Mouse (Mus musculus) liver, adult 2 months (tissue): ENCODE measurements at regions not wholly inside any gene's neighbourhood (a gene's known extent, or its start where the extent isn't known, plus 50 kb on each side); places are given as distances from the start of the nearest gene placed in this dataset.

Experiments
- DNase-seq: peaks from one replicate; pipeline ENCODE4 v3.0.0-alpha.2; 2011; ENCODE audit warnings: low read depth, low spot score; ENCODE audit errors: extremely low read depth
- H3K27ac ChIP-seq: fragments of 200-500 bp; replicated peaks from 2 replicates; pipeline ENCODE4 v1.5.1; 2012; ENCODE audit warnings: low read depth, mild to moderate bottlenecking, control low read depth, inconsistent platforms, low read length; ENCODE audit not compliant: insufficient read depth
- H3K27me3 ChIP-seq: fragments of 200-500 bp; 2 replicates; pipeline ENCODE4 v1.6.1; 2012; ENCODE audit warnings: mild to moderate bottlenecking, moderate library complexity, low read length, inconsistent platforms; ENCODE audit not compliant: control insufficient read depth, insufficient read depth
- H3K36me3 ChIP-seq: fragments of 200-500 bp; 2 replicates; pipeline ENCODE4 v1.6.1; 2012; ENCODE audit warnings: low read length, inconsistent platforms; ENCODE audit not compliant: control insufficient read depth, insufficient read depth
- H3K4me1 ChIP-seq: fragments of 200-500 bp; 2 replicates; pipeline ENCODE4 v1.6.1; 2011; ENCODE audit warnings: low read length; ENCODE audit not compliant: control insufficient read depth, insufficient read depth
- H3K4me3 ChIP-seq: fragments of 200-500 bp; 2 replicates; pipeline ENCODE4 v1.5.1; 2011; ENCODE audit warnings: low read depth, mild to moderate bottlenecking, control low read depth, low read length, moderate library complexity; ENCODE audit not compliant: insufficient read depth
- H3K79me2 ChIP-seq: fragments of 200-500 bp; 2 replicates; pipeline ENCODE4 v1.6.1; 2012; ENCODE audit warnings: inconsistent platforms, mild to moderate bottlenecking, low read length, moderate library complexity; ENCODE audit not compliant: control insufficient read depth, insufficient read depth
- H3K9ac ChIP-seq: fragments of 200-500 bp; 2 replicates; pipeline ENCODE4 v1.6.1; 2012; ENCODE audit warnings: low read depth, mild to moderate bottlenecking, control low read depth, inconsistent platforms, low read length
- CTCF ChIP-seq: fragments of 200-500 bp; IDR thresholded peaks from 2 replicates; pipeline ENCODE4 v1.5.1; 2011; ENCODE audit warnings: low read depth, low read length, control low read depth
- POLR2A ChIP-seq: fragments of 200-500 bp; IDR thresholded peaks from 2 replicates; pipeline ENCODE4 v1.6.1; 2011; ENCODE audit warnings: low read length, control low read depth; ENCODE audit not compliant: insufficient read depth; ENCODE audit errors: extremely low read depth
- WGBS: fragments of 180-500 bp; shearing (Covaris S2); methylation state at CpG from one replicate; pipeline ENCODE4 v1.1.7; 2018; 5-methylcytosine and 5-hydroxymethylcytosine counted together

DNA sequence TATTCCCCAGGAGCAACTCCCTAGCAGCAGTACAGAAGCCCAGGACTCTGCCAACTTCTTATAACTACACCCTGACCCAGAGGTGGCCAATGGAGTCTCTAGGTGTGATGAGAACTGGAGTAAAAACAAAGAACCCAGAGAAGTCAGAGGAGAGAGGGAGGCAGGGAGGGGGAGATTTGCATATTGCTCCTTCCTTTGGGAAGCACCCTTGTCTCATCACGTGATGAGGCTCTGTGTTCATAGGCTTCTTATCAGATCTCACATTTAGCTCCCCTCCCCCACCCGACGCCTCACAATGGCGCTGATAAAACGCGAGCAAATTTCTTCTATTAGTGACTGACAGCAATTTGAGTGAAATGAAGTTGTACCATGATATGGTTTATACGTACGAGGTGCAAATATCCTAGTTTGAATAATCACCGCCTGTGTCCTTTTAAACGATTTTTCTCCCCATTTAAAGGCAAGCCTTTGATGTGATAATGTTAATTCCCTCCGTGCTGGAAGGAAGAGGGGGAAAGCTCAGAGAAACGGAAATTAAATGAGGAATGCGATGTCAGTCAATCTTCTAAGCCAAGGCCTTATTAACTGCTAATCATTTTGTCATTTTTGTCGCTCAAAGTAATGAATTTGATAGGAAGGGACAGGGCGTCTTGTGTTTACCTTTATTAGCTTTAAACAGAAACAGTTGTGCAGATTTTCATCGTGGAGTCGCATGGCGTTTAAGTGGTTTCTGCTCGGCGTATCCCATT, 273.3 kb downstream of the Irx1 start:
- H3K27me3 ChIP-seq = no peaks in the 10 kb centered on the region
- H3K4me1 ChIP-seq = no peaks in the 10 kb centered on the region
- H3K9ac ChIP-seq = no peak overlapping the region
- 33% methylated on average over 20 of the region's 20 CpGs for WGBS
- no peaks in the 10 kb centered on the region for H3K79me2 ChIP-seq
- no peak for DNase-seq
- H3K4me3 ChIP-seq = no peak overlapping the region
- TF ChIP-seq POLR2A (no peak), CTCF (no peak)
- H3K36me3 ChIP-seq = no peaks in the 10 kb centered on the region
- no peak overlapping the region for H3K27ac ChIP-seq

DNA sequence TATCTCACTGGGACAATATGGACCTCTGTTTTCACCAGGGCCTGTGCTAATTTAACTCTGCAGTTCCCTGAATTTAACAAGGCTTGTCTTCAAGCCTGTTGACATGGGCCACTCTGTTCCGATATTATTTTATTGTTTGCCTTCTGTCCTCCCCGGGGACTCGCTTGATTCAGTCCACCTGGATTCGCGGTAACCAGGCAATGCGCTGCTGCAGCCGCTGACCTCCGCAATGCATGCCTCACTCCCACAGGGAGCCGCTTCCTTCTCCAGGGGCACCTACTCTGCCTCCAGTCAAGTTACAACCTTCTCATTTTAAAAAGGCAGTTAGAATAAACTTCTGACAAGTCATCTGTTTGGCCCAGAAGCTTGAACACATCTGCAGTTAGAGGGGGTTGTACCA, 274.3 kb downstream of the Irx1 start:
- no peaks in the 10 kb centered on the region for H3K27me3 ChIP-seq
- no peaks in the 10 kb centered on the region for H3K36me3 ChIP-seq
- no peak for TF ChIP-seq POLR2A
- DNase-seq = no peak
- H3K9ac ChIP-seq = no peak overlapping the region
- H3K4me3 ChIP-seq = no peak overlapping the region
- no peak overlapping the region for H3K27ac ChIP-seq
- H3K4me1 ChIP-seq = no peaks in the 10 kb centered on the region
- 64% methylated on average over 9 of the region's 9 CpGs for WGBS
- H3K79me2 ChIP-seq = no peaks in the 10 kb centered on the region

DNA sequence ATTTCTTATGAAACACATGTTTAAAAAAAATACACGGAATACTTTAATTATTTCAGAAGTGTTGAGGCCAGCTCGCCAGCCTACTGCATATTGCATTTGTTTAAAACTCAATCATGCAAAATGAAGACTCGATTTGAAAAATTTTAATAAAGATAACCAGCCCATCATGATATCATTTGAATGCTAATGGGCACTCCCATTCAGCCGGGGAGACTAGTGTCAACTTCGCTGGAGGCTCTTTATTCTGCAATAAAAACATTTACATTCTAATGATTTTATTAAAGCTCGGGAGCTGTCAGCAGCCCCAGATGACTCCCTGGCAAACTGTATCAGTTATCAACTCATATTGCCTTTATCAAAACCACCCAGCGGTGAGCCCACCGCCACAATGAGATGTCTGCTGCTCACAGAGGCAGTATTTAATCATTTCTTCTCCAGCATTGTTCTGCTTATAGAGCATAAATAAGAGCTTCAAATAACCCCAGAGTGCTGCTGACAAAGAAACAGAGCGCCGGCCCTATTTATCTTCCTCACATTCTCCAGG, 287.4 kb downstream of the Irx1 start:
- Histone ChIP-seq H3K79me2 (no peaks in the 10 kb centered on the region), H3K36me3 (no peaks in the 10 kb centered on the region), H3K4me3 (no peak overlapping the region), H3K4me1 (no peaks in the 10 kb centered on the region), H3K27me3 (no peaks in the 10 kb centered on the region), H3K9ac (no peak overlapping the region), H3K27ac (no peak overlapping the region)
- no peak for DNase-seq
- TF ChIP-seq CTCF (no peak), POLR2A (no peak)
- WGBS = 74% methylated on average over 10 of the region's 10 CpGs

DNA sequence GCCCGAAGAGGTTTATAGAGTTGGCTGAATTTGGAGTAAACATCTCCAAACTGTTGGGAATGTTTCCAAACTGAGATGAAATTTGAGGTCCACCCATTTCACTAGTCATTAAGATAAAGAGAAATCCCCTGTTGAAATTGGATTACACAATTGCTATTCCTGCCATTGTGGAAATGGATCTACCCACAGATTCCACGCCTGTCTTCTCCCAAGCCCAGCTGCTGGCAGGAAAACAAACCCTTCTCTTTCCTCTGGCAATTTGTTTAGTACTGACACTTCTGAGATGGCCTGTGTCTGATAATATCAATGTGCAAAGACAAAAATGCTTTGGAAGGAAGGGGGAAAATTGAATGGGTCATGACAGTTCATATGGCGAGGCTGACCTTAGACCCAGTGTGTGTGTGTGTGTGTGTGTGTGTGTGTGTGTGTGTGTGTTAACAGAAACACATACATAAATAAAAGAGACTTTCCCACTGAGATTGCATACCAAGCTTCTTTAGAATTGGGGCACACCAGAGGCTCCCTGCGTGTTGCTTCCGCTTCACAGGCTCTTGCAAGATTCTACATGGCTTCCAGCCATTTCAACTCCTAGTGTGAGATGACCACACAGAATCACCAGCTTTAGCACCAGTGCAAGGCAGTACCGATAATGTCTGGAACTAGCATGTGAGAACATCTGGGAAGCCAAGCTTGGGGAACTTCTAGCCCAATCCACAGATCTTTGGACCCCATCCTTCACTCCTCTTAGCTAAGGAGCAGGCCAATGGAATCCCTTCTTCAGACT, 293.4 kb downstream of the Irx1 start:
- no peak overlapping the region for H3K27ac ChIP-seq
- H3K9ac ChIP-seq = no peak overlapping the region
- H3K36me3 ChIP-seq = no peaks in the 10 kb centered on the region
- H3K4me1 ChIP-seq = no peaks in the 10 kb centered on the region
- no peak overlapping the region for H3K4me3 ChIP-seq
- 85% methylated on average over 6 of the region's 6 CpGs for WGBS
- no peak for DNase-seq
- no peak for TF ChIP-seq CTCF
- TF ChIP-seq POLR2A = no peak
- no peaks in the 10 kb centered on the region for H3K79me2 ChIP-seq
- no peaks in the 10 kb centered on the region for H3K27me3 ChIP-seq

DNA sequence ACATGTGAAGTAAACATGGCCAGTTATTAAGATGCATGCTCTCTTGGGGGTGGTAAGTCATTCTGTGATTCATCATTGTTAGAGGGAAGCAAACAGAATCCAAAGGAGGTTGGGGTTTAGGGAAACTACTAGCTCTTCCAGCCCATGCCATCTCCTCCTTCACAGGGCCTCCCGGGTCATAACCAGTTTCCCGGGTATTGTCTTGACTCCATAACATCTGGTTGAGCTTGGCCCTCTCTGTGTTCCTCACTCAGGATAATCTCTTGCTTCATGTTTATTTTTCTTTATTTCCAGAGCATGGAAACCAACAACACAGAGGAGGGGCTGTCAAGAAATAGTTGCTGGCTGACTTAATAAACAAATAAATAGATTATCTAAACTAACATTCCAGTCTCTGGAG, 295.3 kb downstream of the Irx1 start:
- H3K27ac ChIP-seq = no peak overlapping the region

More for the DNA sequence above, 295.3 kb downstream of the Irx1 start:
- Histone ChIP-seq H3K36me3 (no peaks in the 10 kb centered on the region), H3K4me1 (no peaks in the 10 kb centered on the region), H3K27me3 (no peaks in the 10 kb centered on the region), H3K79me2 (no peaks in the 10 kb centered on the region), H3K9ac (no peak overlapping the region), H3K4me3 (no peak overlapping the region)
- DNase-seq = no peak
- 66% methylated on average over 2 of the region's 2 CpGs for WGBS
- TF ChIP-seq CTCF = no peak
- no peak for TF ChIP-seq POLR2A
